Mouse (Mus musculus): Measurements from ENCODE around the gene Olfr1143.

Olfr1143 gene

GRCm38 (mm10) chr2:87800292-87800691 lies at the start of gene Olfr1143:
Olfr1143 (plus strand) TSS chr2:87800592.
- no peak for DNase-seq

- DNase-seq = no peak
Observed at GRCm38 (mm10) chr2:87753891-87754290, 46.5 kb upstream of the Olfr1143 start, which contains the start of gene Olfr1141. Olfr1141 (minus strand) TSS chr2:87753991.

GRCm38 (mm10) chr2:87776143-87776542 lies 24.2 kb upstream of the Olfr1143 start:
- DNase-seq = no peak

GRCm38 (mm10) chr2:87779183-87779582 lies 21.2 kb upstream of the Olfr1143 start, which contains the start of gene Olfr152:
Olfr152 (plus strand) TSS chr2:87779483.
- no peak for DNase-seq

- no peak for DNase-seq
Observed at GRCm38 (mm10) chr2:87809522-87809921, 9.1 kb downstream of the Olfr1143 start, which contains the start of gene Olfr1145. Olfr1145 (plus strand) TSS chr2:87809822.

- DNase-seq = no peak
Observed at GRCm38 (mm10) chr2:87830233-87830632, 29.8 kb downstream of the Olfr1143 start, which contains the start of gene Olfr1148. Olfr1148 (plus strand) TSS chr2:87830533.

GRCm38 (mm10) chr2:87843693-87844092 lies 43.3 kb downstream of the Olfr1143 start, which contains the start of gene Olfr1150-ps1:
Olfr1150-ps1 (plus strand) TSS chr2:87843993.
- DNase-seq = no peak
